Mouse (Mus musculus): ENCODE measurements at regions not wholly inside any gene's neighbourhood (a gene's known extent, or its start where the extent isn't known, plus 50 kb on each side); places are given as distances from the start of the nearest gene placed in this dataset.
"Not testable (repeated sequence)": the region's sequence is repeated elsewhere in the genome, so short reads cannot be mapped to it uniquely, and the experiment has no call there.

DNA sequence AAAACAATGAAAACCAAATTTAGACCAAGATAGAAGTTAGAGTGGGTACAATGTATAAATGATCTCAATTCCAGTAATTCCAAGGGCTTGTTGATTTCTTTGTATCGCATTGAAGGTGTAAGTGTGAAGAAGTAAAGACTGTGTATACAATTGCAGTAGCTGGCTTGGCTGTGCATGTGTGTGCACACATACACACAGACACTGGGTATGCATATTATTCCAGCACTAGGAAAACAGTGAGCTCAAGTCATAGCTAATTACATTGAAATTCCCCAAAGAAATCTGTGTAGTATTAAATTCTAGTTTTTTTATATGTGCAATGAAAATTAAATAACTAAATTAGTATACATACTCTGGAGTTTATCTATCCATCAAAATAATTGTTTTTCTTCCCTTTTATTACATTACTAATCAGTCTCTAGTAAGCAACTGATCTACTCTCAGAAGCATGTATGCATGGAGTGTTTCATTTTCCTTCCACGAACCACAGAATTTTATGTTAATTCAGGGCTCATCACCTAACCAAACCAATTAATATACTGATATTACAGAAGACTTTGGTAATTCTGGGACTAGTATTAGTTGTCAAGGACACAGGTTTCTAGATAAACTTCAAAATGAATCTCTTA lies 56.5 kb downstream of the Gm8797 start:
- Histone ChIP-seq H3K27me3 (ENCODE audit: control insufficient read depth, insufficient read depth, low read length) (no peaks in the 10 kb centered on the region), H3K4me1 (ENCODE audit: control insufficient read depth, insufficient read depth, low read length) (no peaks in the 10 kb centered on the region), H3K9ac (ENCODE audit: low read length) (no peak overlapping the region), H3K36me3 (ENCODE audit: control insufficient read depth, insufficient read depth, low read length) (no peaks in the 10 kb centered on the region), H3K4me3 (ENCODE audit: low read depth, low read length) (no peak overlapping the region), H3K4me2 (ENCODE audit: low read depth, severe bottlenecking) (no peak overlapping the region), H3K27ac (replicated peaks; ENCODE audit: low read depth, low read length) (no peak overlapping the region), H3K9me3 (ENCODE audit: control insufficient read depth, low read length) (no peaks in the 10 kb centered on the region)
- ATAC-seq (ENCODE audit: insufficient number of reproducible peaks, low FRiP score, low TSS enrichment, low read depth): no peak
- WGBS: 87% methylated on average over 2 of the region's 2 CpGs
- DNase-seq (ENCODE audit: low spot score): no peak

DNA sequence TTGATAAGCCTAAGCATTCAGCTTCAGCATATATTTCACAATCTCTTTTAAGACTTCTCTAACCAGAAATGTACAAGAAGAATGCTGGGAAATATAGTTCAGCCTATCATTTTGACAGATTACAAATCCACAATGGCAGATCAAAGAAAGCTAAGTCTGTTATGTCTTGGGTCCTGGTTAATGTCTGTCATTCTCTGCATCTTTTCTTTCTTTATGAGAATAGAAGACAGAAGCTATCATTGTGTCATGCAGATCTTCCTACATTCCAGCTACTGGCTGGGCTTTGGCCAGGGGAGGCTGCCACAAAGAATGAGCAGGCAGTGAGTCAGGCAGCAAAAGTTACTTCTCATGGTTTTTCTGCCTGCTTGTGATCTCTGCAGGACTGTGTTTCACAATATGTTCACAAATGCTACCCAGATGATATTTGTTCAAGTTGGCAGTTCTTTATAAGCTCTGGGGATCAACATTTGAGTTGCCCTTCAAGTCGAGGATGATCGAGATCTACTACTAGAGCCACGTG lies 60.5 kb downstream of the Gm8797 start:
- no peak overlapping the region for H3K4me3 ChIP-seq (ENCODE audit: low read depth, low read length)
- WGBS: 89% methylated on average over 3 of the region's 3 CpGs
- H3K27me3 ChIP-seq (ENCODE audit: control insufficient read depth, insufficient read depth, low read length): no peaks in the 10 kb centered on the region
- no peak overlapping the region for H3K4me2 ChIP-seq (ENCODE audit: low read depth, severe bottlenecking)
- ATAC-seq (ENCODE audit: insufficient number of reproducible peaks, low FRiP score, low TSS enrichment, low read depth): no peak
- no peaks in the 10 kb centered on the region for H3K36me3 ChIP-seq (ENCODE audit: control insufficient read depth, insufficient read depth, low read length)
- no peaks in the 10 kb centered on the region for H3K4me1 ChIP-seq (ENCODE audit: control insufficient read depth, insufficient read depth, low read length)
- no peak for DNase-seq (ENCODE audit: low spot score)
- H3K27ac ChIP-seq (replicated peaks; ENCODE audit: low read depth, low read length): no peak overlapping the region
- no peak overlapping the region for H3K9ac ChIP-seq (ENCODE audit: low read length)
- H3K9me3 ChIP-seq (ENCODE audit: control insufficient read depth, low read length): no peaks in the 10 kb centered on the region

DNA sequence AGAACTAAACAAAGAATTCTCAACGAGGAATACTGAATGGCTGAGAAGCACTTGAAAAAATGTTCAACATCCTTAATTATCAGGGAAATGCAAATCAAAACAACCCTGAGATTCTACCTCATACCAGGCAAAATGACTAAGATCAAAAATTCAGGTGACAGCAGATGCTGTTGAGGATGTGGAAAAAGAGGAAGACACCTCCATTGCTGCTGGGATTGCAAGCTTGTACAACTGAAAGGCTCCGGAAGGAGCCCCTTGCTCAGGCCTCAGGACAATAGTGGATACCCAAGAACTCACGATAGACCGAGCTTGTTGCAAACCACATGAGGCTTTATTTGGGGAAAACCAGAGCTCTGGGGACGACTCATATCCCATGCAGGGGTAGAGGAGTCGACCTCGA lies 69.6 kb downstream of the Gm8797 start:
- not testable (repeated sequence) for H3K4me3 ChIP-seq (ENCODE audit: low read depth, low read length); H3K9ac ChIP-seq (ENCODE audit: low read length); H3K4me2 ChIP-seq (ENCODE audit: low read depth, severe bottlenecking); H3K27me3 ChIP-seq (ENCODE audit: control insufficient read depth, insufficient read depth, low read length); DNase-seq (ENCODE audit: low spot score); H3K36me3 ChIP-seq (ENCODE audit: control insufficient read depth, insufficient read depth, low read length); H3K9me3 ChIP-seq (ENCODE audit: control insufficient read depth, low read length); ATAC-seq (ENCODE audit: insufficient number of reproducible peaks, low FRiP score, low TSS enrichment, low read depth); H3K27ac ChIP-seq (replicated peaks; ENCODE audit: low read depth, low read length); H3K4me1 ChIP-seq (ENCODE audit: control insufficient read depth, insufficient read depth, low read length)
- 86% methylated on average over 7 of the region's 7 CpGs for WGBS

DNA sequence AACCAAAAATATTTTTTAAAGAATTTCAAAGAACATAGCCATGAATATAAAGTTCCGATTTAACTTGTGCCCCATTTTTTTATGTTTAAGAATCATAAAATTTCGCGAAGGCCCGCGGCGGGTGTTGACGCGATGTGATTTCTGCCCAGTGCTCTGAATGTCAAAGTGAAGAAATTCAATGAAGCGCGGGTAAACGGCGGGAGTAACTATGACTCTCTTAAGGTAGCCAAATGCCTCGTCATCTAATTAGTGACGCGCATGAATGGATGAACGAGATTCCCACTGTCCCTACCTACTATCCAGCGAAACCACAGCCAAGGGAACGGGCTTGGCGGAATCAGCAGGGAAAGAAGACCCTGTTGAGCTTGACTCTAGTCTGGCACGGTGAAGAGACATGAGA lies 109.6 kb downstream of the Gm8797 start:
- not testable (repeated sequence) for H3K4me1 ChIP-seq (ENCODE audit: control insufficient read depth, insufficient read depth, low read length); H3K4me3 ChIP-seq (ENCODE audit: low read depth, low read length); H3K27ac ChIP-seq (replicated peaks; ENCODE audit: low read depth, low read length); H3K36me3 ChIP-seq (ENCODE audit: control insufficient read depth, insufficient read depth, low read length); ATAC-seq (ENCODE audit: insufficient number of reproducible peaks, low FRiP score, low TSS enrichment, low read depth); H3K9ac ChIP-seq (ENCODE audit: low read length); H3K4me2 ChIP-seq (ENCODE audit: low read depth, severe bottlenecking); H3K9me3 ChIP-seq (ENCODE audit: control insufficient read depth, low read length); DNase-seq (ENCODE audit: low spot score); H3K27me3 ChIP-seq (ENCODE audit: control insufficient read depth, insufficient read depth, low read length)
- 33% methylated on average over 18 of the region's 20 CpGs for WGBS

DNA sequence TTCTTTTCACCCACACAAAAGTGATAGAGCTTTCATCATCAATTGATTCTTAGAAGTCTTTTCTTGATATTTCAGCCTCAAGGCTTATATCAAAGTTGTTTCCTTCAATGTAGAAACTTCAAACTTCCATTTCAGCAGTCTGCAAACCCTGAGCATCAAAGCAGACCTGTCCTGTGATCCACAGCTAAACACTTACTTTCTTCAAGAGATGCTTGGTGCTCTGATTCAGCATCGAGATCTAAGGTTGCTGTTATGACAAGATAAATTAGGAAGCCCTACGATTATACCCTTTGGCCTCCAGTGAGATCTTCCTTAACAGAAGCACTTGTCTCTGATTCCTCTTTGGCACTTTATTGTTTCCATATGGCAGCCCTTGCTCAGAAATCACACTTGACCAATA lies 119.8 kb downstream of the Gm8797 start:
- no peaks in the 10 kb centered on the region for H3K4me1 ChIP-seq (ENCODE audit: control insufficient read depth, insufficient read depth, low read length)
- 70% methylated on average over 2 of the region's 2 CpGs for WGBS
- H3K27ac ChIP-seq (replicated peaks; ENCODE audit: low read depth, low read length): no peak overlapping the region
- no peak for DNase-seq (ENCODE audit: low spot score)
- H3K9me3 ChIP-seq (ENCODE audit: control insufficient read depth, low read length): no peaks in the 10 kb centered on the region
- no peaks in the 10 kb centered on the region for H3K36me3 ChIP-seq (ENCODE audit: control insufficient read depth, insufficient read depth, low read length)
- H3K9ac ChIP-seq (ENCODE audit: low read length): no peak overlapping the region
- H3K4me2 ChIP-seq (ENCODE audit: low read depth, severe bottlenecking): no peak overlapping the region
- ATAC-seq (ENCODE audit: insufficient number of reproducible peaks, low FRiP score, low TSS enrichment, low read depth): no peak
- H3K27me3 ChIP-seq (ENCODE audit: control insufficient read depth, insufficient read depth, low read length): no peaks in the 10 kb centered on the region
- H3K4me3 ChIP-seq (ENCODE audit: low read depth, low read length): no peak overlapping the region

DNA sequence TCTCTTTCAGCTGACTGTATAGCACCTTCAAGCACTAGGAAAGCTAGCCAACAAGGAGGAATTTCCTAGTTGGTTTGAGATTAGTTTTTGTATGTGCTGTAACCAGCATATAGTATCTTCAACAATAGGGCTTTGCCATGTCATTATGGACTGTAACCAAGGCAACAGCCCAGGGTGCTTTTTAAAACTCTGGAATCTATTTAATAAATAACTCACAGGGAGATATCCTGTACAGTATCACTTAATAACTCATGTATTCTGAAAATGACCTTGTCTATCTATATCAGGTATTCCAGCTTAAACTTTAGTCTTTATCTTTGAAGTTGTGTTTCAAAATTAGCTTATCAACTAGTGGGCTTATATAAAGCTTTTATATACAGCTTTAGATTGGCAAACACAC lies 128.5 kb downstream of the Gm8797 start:
- no peaks in the 10 kb centered on the region for H3K36me3 ChIP-seq (ENCODE audit: control insufficient read depth, insufficient read depth, low read length)
- no peak overlapping the region for H3K9ac ChIP-seq (ENCODE audit: low read length)
- no peak overlapping the region for H3K27ac ChIP-seq (replicated peaks; ENCODE audit: low read depth, low read length)
- no peak for ATAC-seq (ENCODE audit: insufficient number of reproducible peaks, low FRiP score, low TSS enrichment, low read depth)
- H3K9me3 ChIP-seq (ENCODE audit: control insufficient read depth, low read length): no peaks in the 10 kb centered on the region
- no peak for DNase-seq (ENCODE audit: low spot score)
- H3K4me1 ChIP-seq (ENCODE audit: control insufficient read depth, insufficient read depth, low read length): no peaks in the 10 kb centered on the region
- no peaks in the 10 kb centered on the region for H3K27me3 ChIP-seq (ENCODE audit: control insufficient read depth, insufficient read depth, low read length)
- no peak overlapping the region for H3K4me3 ChIP-seq (ENCODE audit: low read depth, low read length)
- no peak overlapping the region for H3K4me2 ChIP-seq (ENCODE audit: low read depth, severe bottlenecking)

DNA sequence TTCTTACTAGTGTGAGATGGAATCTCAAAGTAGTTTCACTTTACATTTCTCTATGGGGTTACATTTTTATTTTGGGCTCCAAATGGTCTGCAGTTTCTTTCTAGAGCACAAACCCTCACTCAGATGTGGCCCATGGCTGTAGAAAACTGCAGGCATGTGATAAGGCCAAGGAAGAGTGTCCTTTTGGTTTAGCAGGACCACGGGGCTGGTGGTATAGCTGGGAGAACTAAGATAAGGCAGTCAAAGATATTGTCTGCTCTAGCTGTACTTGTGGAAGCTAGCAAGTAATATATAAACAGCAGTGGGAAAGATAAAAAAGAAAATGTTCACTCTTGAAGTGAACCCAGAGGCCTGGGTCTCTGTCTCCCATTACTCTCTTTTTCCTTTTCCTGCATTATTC lies 166.9 kb downstream of the Gm8797 start:
- Histone ChIP-seq H3K4me2 (ENCODE audit: low read depth, severe bottlenecking) (no peak overlapping the region), H3K27ac (replicated peaks; ENCODE audit: low read depth, low read length) (no peak overlapping the region), H3K9ac (ENCODE audit: low read length) (no peak overlapping the region), H3K36me3 (ENCODE audit: control insufficient read depth, insufficient read depth, low read length) (no peaks in the 10 kb centered on the region), H3K4me3 (ENCODE audit: low read depth, low read length) (no peak overlapping the region), H3K9me3 (ENCODE audit: control insufficient read depth, low read length) (no peaks in the 10 kb centered on the region), H3K27me3 (ENCODE audit: control insufficient read depth, insufficient read depth, low read length) (no peaks in the 10 kb centered on the region), H3K4me1 (ENCODE audit: control insufficient read depth, insufficient read depth, low read length) (no peaks in the 10 kb centered on the region)
- 92% methylated on average over 1 of the region's 1 CpGs for WGBS
- ATAC-seq (ENCODE audit: insufficient number of reproducible peaks, low FRiP score, low TSS enrichment, low read depth) (no peak), DNase-seq (ENCODE audit: low spot score) (no peak)

DNA sequence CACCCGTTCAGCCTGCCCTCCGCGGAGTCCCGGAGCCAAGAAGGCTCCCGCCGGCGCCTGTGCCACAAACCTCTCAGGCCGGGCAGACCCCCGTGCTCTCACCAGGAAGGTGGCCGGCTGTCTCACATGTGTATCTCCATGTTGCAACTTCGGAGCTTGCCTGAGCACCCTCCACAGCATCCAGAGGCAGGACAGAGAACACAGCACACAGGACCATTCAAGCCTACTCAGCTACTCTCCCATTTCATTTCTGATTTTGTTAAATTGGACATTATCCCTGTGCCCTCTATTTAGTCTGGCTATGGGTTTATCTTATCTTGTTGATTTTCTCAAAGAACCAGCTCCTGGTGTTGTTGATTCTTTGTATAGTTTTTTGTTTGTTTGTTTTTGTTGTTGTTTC lies 199.6 kb downstream of the Gm8797 start:
- 90% methylated on average over 11 of the region's 11 CpGs for WGBS
- H3K27ac ChIP-seq (replicated peaks; ENCODE audit: low read depth, low read length); DNase-seq (ENCODE audit: low spot score); H3K4me2 ChIP-seq (ENCODE audit: low read depth, severe bottlenecking); H3K9me3 ChIP-seq (ENCODE audit: control insufficient read depth, low read length); H3K36me3 ChIP-seq (ENCODE audit: control insufficient read depth, insufficient read depth, low read length); H3K9ac ChIP-seq (ENCODE audit: low read length); H3K27me3 ChIP-seq (ENCODE audit: control insufficient read depth, insufficient read depth, low read length); H3K4me3 ChIP-seq (ENCODE audit: low read depth, low read length); ATAC-seq (ENCODE audit: insufficient number of reproducible peaks, low FRiP score, low TSS enrichment, low read depth); H3K4me1 ChIP-seq (ENCODE audit: control insufficient read depth, insufficient read depth, low read length): not testable (repeated sequence)

DNA sequence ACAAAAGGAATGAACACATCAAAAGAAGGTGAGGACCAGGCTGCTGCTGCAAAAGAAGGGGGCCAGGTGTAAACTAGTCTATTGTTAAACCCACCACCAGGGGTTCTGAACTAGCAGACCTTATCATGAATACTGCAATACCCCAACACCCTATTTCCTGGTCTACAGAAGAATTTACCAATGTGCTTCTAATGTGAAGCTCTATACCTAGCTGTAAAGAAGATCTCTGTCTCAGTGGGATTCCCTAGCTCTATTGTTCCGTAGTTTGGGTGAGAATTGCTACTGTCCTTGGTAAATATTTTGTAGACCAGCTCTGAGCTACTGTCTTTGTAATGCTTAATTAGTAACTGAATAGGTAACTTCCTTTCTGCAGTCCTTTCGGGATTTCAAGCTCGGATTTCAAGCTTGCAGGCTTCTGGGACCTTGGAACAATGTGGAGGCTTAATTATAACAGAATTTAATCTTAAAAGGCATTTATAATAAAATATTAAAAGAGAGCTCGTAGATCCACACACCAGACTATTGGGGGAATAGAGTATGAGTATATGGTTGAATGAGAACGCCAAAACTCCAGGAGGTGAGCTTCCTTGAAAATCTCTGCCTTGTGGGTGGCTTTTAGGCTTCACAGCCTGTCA lies 238.5 kb downstream of the Gm8797 start:
- not testable (repeated sequence) for H3K4me2 ChIP-seq (ENCODE audit: low read depth, severe bottlenecking); H3K27ac ChIP-seq (replicated peaks; ENCODE audit: low read depth, low read length); H3K9ac ChIP-seq (ENCODE audit: low read length); DNase-seq (ENCODE audit: low spot score); H3K36me3 ChIP-seq (ENCODE audit: control insufficient read depth, insufficient read depth, low read length); H3K9me3 ChIP-seq (ENCODE audit: control insufficient read depth, low read length); H3K4me1 ChIP-seq (ENCODE audit: control insufficient read depth, insufficient read depth, low read length); H3K4me3 ChIP-seq (ENCODE audit: low read depth, low read length); H3K27me3 ChIP-seq (ENCODE audit: control insufficient read depth, insufficient read depth, low read length); ATAC-seq (ENCODE audit: insufficient number of reproducible peaks, low FRiP score, low TSS enrichment, low read depth)
- WGBS: 87% methylated on average over 5 of the region's 5 CpGs
